Mouse (Mus musculus) limb, embryonic 14.5 days (tissue): Measurements from ENCODE around the gene Rpl10a. TPM values are rescaled to one million over a fixed set of nuclear protein-coding genes. Genes with fewer than 3 reads are reported as not detected.

Experiments
- ATAC-seq: fragments of 200-750 bp; cut with Nextera tagmentation; 2 replicates; pipeline ENCODE4 v1.8.0; 2017; ENCODE audit warnings: low read depth, moderate number of reproducible peaks, moderate TSS enrichment; ENCODE audit not compliant: low FRiP score
- DNase-seq: peaks from one replicate; pipeline ENCODE4 v3.0.0-alpha.2; 2015; ENCODE audit warnings: low spot score
- H3K27ac ChIP-seq: fragments of 300-500 bp; sonication (generic); replicated peaks from 2 replicates; pipeline ENCODE4 v1.5.1; 2014; ENCODE audit warnings: low read depth, mild to moderate bottlenecking, low read length, moderate library complexity, mixed read lengths
- H3K27me3 ChIP-seq: fragments of 300-500 bp; sonication (generic); 2 replicates; pipeline ENCODE4 v1.6.1; 2014; ENCODE audit warnings: low read length, mixed read lengths; ENCODE audit not compliant: control insufficient read depth, insufficient read depth
- H3K36me3 ChIP-seq: fragments of 300-500 bp; sonication (generic); 2 replicates; pipeline ENCODE4 v1.6.1; 2014; ENCODE audit warnings: mild to moderate bottlenecking, low read length, moderate library complexity, mixed read lengths; ENCODE audit not compliant: control insufficient read depth, insufficient read depth
- H3K4me1 ChIP-seq: fragments of 300-500 bp; sonication (generic); 2 replicates; pipeline ENCODE4 v1.6.1; 2014; ENCODE audit warnings: antibody characterized with exemption, low read length, mixed read lengths; ENCODE audit not compliant: control insufficient read depth, insufficient read depth
- H3K4me2 ChIP-seq: fragments of 300-500 bp; sonication (generic); replicated peaks from 2 replicates; pipeline ENCODE4 v1.6.1; 2014; ENCODE audit warnings: low read depth, mild to moderate bottlenecking, low read length, moderate library complexity; ENCODE audit not compliant: severe bottlenecking
- H3K4me3 ChIP-seq: fragments of 300-500 bp; sonication (generic); replicated peaks from 2 replicates; pipeline ENCODE4 v1.5.1; 2014; ENCODE audit warnings: low read length
- H3K9ac ChIP-seq: fragments of 300-500 bp; sonication (generic); 2 replicates; pipeline ENCODE4 v1.6.1; 2014; ENCODE audit warnings: mild to moderate bottlenecking, low read depth, low read length, moderate library complexity; ENCODE audit not compliant: severe bottlenecking
- H3K9me3 ChIP-seq: fragments of 300-500 bp; sonication (generic); 2 replicates; pipeline ENCODE4 v1.6.1; 2016; ENCODE audit warnings: low read length; ENCODE audit not compliant: control insufficient read depth
- POLR2A ChIP-seq: fragments of 200-500 bp; IDR thresholded peaks from 2 replicates; pipeline ENCODE4 v1.8.0; 2012; ENCODE audit warnings: inconsistent platforms, mild to moderate bottlenecking, moderate library complexity, borderline replicate concordance; ENCODE audit not compliant: insufficient read depth, insufficient read length; ENCODE audit errors: extremely low read depth
- WGBS: fragments of 180-500 bp; shearing (Covaris S2); extraction: QIAGEN DNeasy Blood & Tissue Kit; methylation state at CpG from one replicate; pipeline ENCODE4 v1.1.7; 2014; 5-methylcytosine and 5-hydroxymethylcytosine counted together
- polyA plus RNA-seq, 2 experiments: library from polyadenylated mRNA; depleted of rRNA in 1 of 2; stranded (reverse) in 1 of 2; unstranded in 1 of 2; fragments of >200 nt; fragmentation: Nextera tagmentation in 1 of 2; extraction: Ambion mirVana in 1 of 2; gene quantifications; 2 replicates each; pipeline versions ENCODE4 v1.2.1 to v1.2.3; 2012 to 2014

Gene Rpl10a
- polyA plus RNA-seq (2012; rRNA removed) (3,249 and 4,469 TPM in 2 replicates), polyA plus RNA-seq (2014; fragmentation: Nextera tagmentation; extraction: Ambion mirVana) (810 and 905 TPM in 2 replicates)

DNA sequence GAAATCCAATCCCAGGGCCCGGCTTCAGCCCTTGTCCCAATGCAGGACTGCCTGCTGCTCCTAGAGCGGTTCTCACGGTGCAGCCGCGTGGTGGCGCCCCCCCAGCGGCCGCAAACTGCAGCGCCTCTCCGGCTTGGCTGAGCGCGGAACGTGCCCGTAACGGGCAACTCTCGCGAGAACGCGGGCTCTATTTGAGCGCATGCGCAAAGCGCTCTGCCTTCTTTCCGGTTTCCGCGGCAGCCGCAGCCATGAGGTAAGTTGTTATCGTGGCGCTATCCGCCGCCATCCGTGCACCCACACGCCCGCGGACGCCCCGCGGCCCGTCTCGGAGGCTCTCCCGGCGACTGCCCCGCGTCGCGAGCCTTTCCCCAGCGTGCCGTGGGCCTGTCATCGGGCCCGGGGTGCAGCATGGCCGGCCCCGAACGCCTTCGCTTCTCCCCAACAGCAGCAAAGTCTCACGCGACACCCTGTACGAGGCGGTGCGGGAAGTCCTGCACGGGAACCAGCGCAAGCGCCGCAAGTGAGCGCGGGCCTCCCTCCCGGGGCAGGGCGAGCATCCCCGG, at the start of gene Rpl10a:
Gene Rpl10a (plus strand): TSS at position 106 of the 563 bp plus-strand sequence.
- Histone ChIP-seq H3K9ac (peak within 1 kb of the TSS; percentile 97), H3K4me2 (peak within 1 kb of the TSS; percentile 90), H3K36me3 (peaks cover 51% of the 10 kb centered on the region), H3K4me1 (peaks cover 22% of the 10 kb centered on the region), H3K27me3 (no peaks in the 10 kb centered on the region), H3K9me3 (no peaks in the 10 kb centered on the region; the same call in 1 of the 2 replicates), H3K4me3 (peak within 1 kb of the TSS; percentile 85), H3K27ac (peak within 1 kb of the TSS; percentile 97)
- DNase-seq: peak; percentile 97
- under 1% methylated on average over 53 of the region's 67 CpGs for WGBS
- ATAC-seq: peak; percentile 88
- peak; percentile 97 for TF ChIP-seq POLR2A

GRCm38 (mm10) chr17:28279236-28279635, 49.0 kb upstream of the Rpl10a start:
- Histone ChIP-seq H3K4me2 (no peak overlapping the region; the same call in 1 of the 2 replicates), H3K4me1 (peaks cover 30% of the 10 kb centered on the region), H3K27me3 (no peaks in the 10 kb centered on the region), H3K4me3 (no peak overlapping the region), H3K36me3 (no peaks in the 10 kb centered on the region), H3K9me3 (no peaks in the 10 kb centered on the region), H3K27ac (peak overlapping the region; percentile 70), H3K9ac (0 out of 2 replicates have a peak overlapping the region, but pooled peaks have one; percentile 31)
- DNase-seq: no peak
- no peak for ATAC-seq
- WGBS: 45% methylated on average over 4 of the region's 4 CpGs
- TF ChIP-seq POLR2A: no peak

DNA sequence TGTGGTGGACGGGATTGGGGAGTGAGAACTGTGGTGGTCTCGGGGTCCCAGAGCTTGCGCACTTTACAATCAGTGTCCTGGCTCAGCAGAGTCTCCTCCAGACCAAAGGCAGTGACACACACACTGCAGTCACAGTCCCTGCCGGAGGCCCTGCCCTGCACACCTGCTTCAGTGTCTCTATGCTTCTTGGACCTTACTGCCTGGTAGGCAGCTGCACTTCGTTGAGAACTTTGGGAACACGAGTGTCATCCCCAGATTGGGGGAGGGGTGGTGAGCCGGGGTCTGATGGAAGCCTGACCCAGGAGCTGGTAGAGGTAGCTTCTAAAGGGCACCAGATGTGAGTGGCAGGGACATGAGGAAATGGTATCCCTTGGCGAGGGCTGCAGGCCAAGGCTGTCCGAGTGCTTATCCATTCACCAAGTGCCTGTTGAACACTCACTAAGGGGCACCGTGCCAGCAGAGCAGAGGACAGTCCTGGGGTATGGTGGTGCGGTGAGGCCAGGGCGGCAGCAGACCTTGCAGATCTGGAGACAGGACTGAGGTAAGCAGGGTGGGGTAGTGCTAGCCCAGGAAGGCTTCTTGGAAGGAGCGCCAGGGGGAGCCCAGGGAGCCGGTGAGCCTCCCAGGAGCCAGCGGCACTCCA, 48.4 kb upstream of the Rpl10a start:
- Histone ChIP-seq H3K36me3 (no peaks in the 10 kb centered on the region), H3K27ac (peak overlapping the region; percentile 70; the same call in 1 of the 2 replicates), H3K9ac (0 out of 2 replicates have a peak overlapping the region, but pooled peaks have one; percentile 31), H3K4me1 (peaks cover 30% of the 10 kb centered on the region), H3K27me3 (no peaks in the 10 kb centered on the region), H3K4me2 (no peak overlapping the region), H3K4me3 (no peak overlapping the region), H3K9me3 (no peaks in the 10 kb centered on the region)
- 63% methylated on average over 15 of the region's 15 CpGs for WGBS
- no peak for TF ChIP-seq POLR2A
- DNase-seq: no peak
- ATAC-seq: no peak

DNA sequence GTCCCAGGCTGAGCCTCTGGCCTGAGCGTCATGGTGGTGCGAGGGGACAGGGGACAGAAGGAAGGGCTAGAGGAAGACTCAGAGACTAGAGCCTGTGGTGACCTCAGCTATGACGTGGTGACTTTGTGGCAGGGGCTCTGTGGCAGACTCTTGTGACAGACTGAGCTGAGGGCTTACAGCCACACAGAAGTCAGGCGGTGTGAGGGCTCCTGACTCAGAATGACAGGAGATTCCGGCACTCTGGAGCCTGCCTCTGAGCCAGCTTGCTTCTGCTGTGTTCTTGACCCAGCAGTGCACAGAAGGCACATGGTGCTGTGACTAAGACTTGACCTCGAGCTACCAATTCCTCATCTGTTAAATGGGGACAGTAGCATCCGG, 47.9 kb upstream of the Rpl10a start:
- DNase-seq: no peak
- H3K9me3 ChIP-seq: no peaks in the 10 kb centered on the region
- peaks cover 30% of the 10 kb centered on the region for H3K4me1 ChIP-seq
- no peaks in the 10 kb centered on the region for H3K36me3 ChIP-seq
- WGBS: 71% methylated on average over 7 of the region's 7 CpGs
- no peak overlapping the region for H3K4me2 ChIP-seq
- TF ChIP-seq POLR2A: no peak
- H3K27me3 ChIP-seq: no peaks in the 10 kb centered on the region
- H3K27ac ChIP-seq: no peak overlapping the region
- no peak overlapping the region for H3K9ac ChIP-seq
- no peak overlapping the region for H3K4me3 ChIP-seq
- no peak for ATAC-seq

DNA sequence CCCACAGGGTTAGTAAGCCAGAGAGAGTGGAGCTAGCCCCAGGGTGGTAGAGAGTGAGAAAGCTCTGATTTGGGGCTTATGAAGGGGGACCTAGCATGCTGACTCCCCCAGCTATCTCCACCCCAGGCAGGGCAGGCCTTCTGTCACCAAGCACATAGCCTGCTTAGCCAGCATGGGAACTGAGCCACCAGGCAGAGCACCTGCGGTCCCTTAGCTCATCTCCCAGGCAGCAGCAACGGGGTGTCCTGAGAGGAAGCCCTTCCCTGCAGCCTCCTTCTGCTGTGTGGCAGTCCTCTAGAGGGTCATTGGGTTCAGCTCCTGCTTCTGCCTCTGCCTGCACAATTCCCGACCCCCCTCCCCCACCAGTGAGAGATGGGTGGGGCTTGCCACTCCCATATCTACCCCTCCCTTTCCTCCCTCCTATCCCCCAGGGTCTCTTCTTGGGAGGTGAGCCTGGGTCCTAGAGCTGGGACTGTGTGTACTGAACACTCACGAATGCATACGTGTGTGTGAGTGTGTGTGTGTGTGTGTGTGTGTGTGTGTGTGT, 47.4 kb upstream of the Rpl10a start:
- WGBS: 44% methylated on average over 5 of the region's 5 CpGs
- H3K36me3 ChIP-seq: no peaks in the 10 kb centered on the region
- ATAC-seq (no peak), DNase-seq (no peak)
- H3K9me3 ChIP-seq: no peaks in the 10 kb centered on the region
- peaks cover 35% of the 10 kb centered on the region for H3K4me1 ChIP-seq
- H3K27ac ChIP-seq: no peak overlapping the region
- peak overlapping the region; percentile 12; the same call in 1 of the 2 replicates for H3K9ac ChIP-seq
- H3K27me3 ChIP-seq: no peaks in the 10 kb centered on the region
- no peak for TF ChIP-seq POLR2A
- no peak overlapping the region for H3K4me3 ChIP-seq
- H3K4me2 ChIP-seq: no peak overlapping the region
